Mouse (Mus musculus) liver, embryonic 16.5 days (tissue): ENCODE data around the gene Arid3c. TPM values are rescaled to one million over a fixed set of nuclear protein-coding genes. Genes with fewer than 3 reads are reported as not detected.

Experiments
- ATAC-seq: fragments of 200-750 bp; cut with Nextera tagmentation; 2 replicates; pipeline ENCODE4 v1.8.0; 2017; ENCODE audit warnings: low read depth, mild to moderate bottlenecking, moderate number of reproducible peaks, moderate library complexity
- H3K27ac ChIP-seq: fragments of 300-500 bp; sonication (generic); 2 replicates; pipeline ENCODE4 v1.5.1; 2014; ENCODE audit warnings: mild to moderate bottlenecking, low read length
- H3K27me3 ChIP-seq: fragments of 300-500 bp; sonication (generic); 2 replicates; pipeline ENCODE4 v1.6.1; 2014; ENCODE audit warnings: low read depth, low read length, mixed read lengths; ENCODE audit not compliant: control insufficient read depth, insufficient read depth
- H3K36me3 ChIP-seq: fragments of 300-500 bp; sonication (generic); 2 replicates; pipeline ENCODE4 v1.6.1; 2014; ENCODE audit warnings: mild to moderate bottlenecking; ENCODE audit not compliant: control insufficient read depth, insufficient read depth
- H3K4me1 ChIP-seq: fragments of 300-500 bp; sonication (generic); 2 replicates; pipeline ENCODE4 v1.6.1; 2014; ENCODE audit warnings: low read depth, low read length, mixed read lengths; ENCODE audit not compliant: control insufficient read depth
- H3K4me2 ChIP-seq: fragments of 300-500 bp; sonication (generic); 2 replicates; pipeline ENCODE4 v1.6.1; 2014; ENCODE audit warnings: low read depth, low read length, mixed read lengths
- H3K4me3 ChIP-seq: fragments of 300-500 bp; sonication (generic); 2 replicates; pipeline ENCODE4 v1.5.1; 2014; ENCODE audit warnings: low read depth, mild to moderate bottlenecking, low read length
- H3K9ac ChIP-seq: fragments of 300-500 bp; sonication (generic); 2 replicates; pipeline ENCODE4 v1.6.1; 2014; ENCODE audit warnings: low read depth, low read length
- H3K9me3 ChIP-seq: fragments of 300-500 bp; sonication (generic); replicated peaks from 2 replicates; pipeline ENCODE4 v1.6.1; 2016; ENCODE audit warnings: low read length; ENCODE audit not compliant: control insufficient read depth
- WGBS: fragments of 180-500 bp; shearing (Covaris S2); extraction: QIAGEN DNeasy Blood & Tissue Kit; methylation state at CpG from one replicate; pipeline ENCODE4 v1.1.7; 2014; ENCODE audit not compliant: insufficient replicate concordance; 5-methylcytosine and 5-hydroxymethylcytosine counted together
- polyA plus RNA-seq: library from polyadenylated mRNA; unstranded; fragments of >200 nt; fragmentation: Nextera tagmentation; extraction: Ambion mirVana; gene quantifications from 2 replicates; pipeline ENCODE4 v1.2.1, GENCODE M21; 2015

The Arid3c gene
- polyA plus RNA-seq, 1 experiment from 2014 or later: not detected

GRCm38 (mm10) chr4:41738256-41738603, 7.3 kb upstream of the Arid3c start:
- H3K9me3 ChIP-seq: no peaks in the 10 kb centered on the region
- peaks cover 15% of the 10 kb centered on the region for H3K4me1 ChIP-seq
- no peak for ATAC-seq
- H3K27ac ChIP-seq: no peak overlapping the region
- H3K4me2 ChIP-seq: no peak overlapping the region
- peaks cover 6% of the 10 kb centered on the region for H3K27me3 ChIP-seq
- no peak overlapping the region for H3K9ac ChIP-seq
- no peak overlapping the region for H3K4me3 ChIP-seq
- WGBS: 46% methylated on average over 1 of the region's 1 CpGs
- H3K36me3 ChIP-seq: no peaks in the 10 kb centered on the region

DNA sequence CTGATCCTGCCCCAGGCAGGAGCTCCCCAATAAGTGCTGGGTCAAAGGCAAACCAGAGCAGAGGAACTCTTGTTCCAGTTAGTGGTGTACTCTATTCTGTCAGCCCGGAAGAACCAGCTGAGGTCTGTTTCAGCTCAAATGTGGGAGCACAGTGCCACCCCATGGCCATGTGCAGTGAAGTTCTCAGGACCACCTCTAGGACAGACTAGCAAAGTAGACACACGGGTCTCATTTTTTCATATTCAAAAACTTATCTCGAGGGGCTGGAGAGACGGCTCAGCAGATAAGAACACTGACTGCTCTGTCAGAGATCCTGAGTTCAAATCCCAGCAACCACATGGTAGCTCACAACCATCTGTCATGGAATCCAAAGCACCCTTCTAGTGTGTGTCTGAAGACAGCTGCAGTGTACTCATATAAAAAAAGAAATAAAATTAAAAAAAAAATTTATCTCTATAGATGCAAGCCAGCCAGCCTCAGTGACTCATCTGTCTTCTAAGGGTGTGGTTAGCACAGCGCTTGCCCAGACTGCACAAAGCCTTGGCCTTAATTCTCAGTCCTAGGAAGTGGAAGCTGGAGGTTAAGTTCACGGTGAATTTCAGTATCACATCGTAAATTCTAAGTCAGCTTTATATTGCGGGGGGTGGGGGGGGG, 6.8 kb upstream of the Arid3c start:
- Histone ChIP-seq H3K9ac (no peak overlapping the region), H3K27me3 (peaks cover 11% of the 10 kb centered on the region), H3K9me3 (no peaks in the 10 kb centered on the region), H3K4me1 (peaks cover 15% of the 10 kb centered on the region), H3K36me3 (no peaks in the 10 kb centered on the region), H3K27ac (no peak overlapping the region), H3K4me3 (no peak overlapping the region), H3K4me2 (no peak overlapping the region)
- WGBS: 31% methylated on average over 8 of the region's 8 CpGs
- no peak for ATAC-seq

GRCm38 (mm10) chr4:41726826-41727621, 3.9 kb downstream of the Arid3c start:
- Histone ChIP-seq H3K36me3 (no peaks in the 10 kb centered on the region), H3K4me3 (no peak overlapping the region), H3K9me3 (no peaks in the 10 kb centered on the region), H3K4me1 (peaks cover 5% of the 10 kb centered on the region), H3K9ac (no peak overlapping the region), H3K27me3 (peaks cover 81% of the 10 kb centered on the region), H3K27ac (no peak overlapping the region), H3K4me2 (no peak overlapping the region)
- ATAC-seq: no peak
- whole genome bisulfite sequencing: 12% methylated on average over 20 of the region's 20 CpGs

GRCm38 (mm10) chr4:41722918-41723351, 8.0 kb downstream of the Arid3c start, which contains the start of gene Dctn3:
TSS of gene Dctn3 (minus strand) at chr4:41723170.
- no peaks in the 10 kb centered on the region for H3K9me3 ChIP-seq
- peaks cover 8% of the 10 kb centered on the region for H3K4me1 ChIP-seq
- H3K36me3 ChIP-seq: peaks cover 9% of the 10 kb centered on the region
- H3K4me3 ChIP-seq: peak within 1 kb of the TSS; percentile 83
- H3K9ac ChIP-seq: peak within 1 kb of the TSS; percentile 84
- H3K27ac ChIP-seq: no peak within 1 kb of the TSS
- peaks cover 43% of the 10 kb centered on the region for H3K27me3 ChIP-seq
- peak within 1 kb of the TSS; percentile 75 for H3K4me2 ChIP-seq
- ATAC-seq: peak; percentile 97
- WGBS: under 1% methylated on average over 27 of the region's 27 CpGs

GRCm38 (mm10) chr4:41716834-41717233, 14.1 kb downstream of the Arid3c start:
- H3K27me3 ChIP-seq: no peaks in the 10 kb centered on the region
- peaks cover 18% of the 10 kb centered on the region for H3K4me1 ChIP-seq
- H3K27ac ChIP-seq: no peak overlapping the region
- ATAC-seq: no peak
- WGBS: 71% methylated on average over 6 of the region's 6 CpGs
- no peak overlapping the region for H3K9ac ChIP-seq
- H3K4me3 ChIP-seq: no peak overlapping the region
- no peaks in the 10 kb centered on the region for H3K9me3 ChIP-seq
- peaks cover 10% of the 10 kb centered on the region for H3K36me3 ChIP-seq
- no peak overlapping the region for H3K4me2 ChIP-seq

- no peak overlapping the region for H3K4me3 ChIP-seq
- peaks cover 10% of the 10 kb centered on the region for H3K36me3 ChIP-seq
Measured at GRCm38 (mm10) chr4:41715596-41715995, 15.3 kb downstream of the Arid3c start.

GRCm38 (mm10) chr4:41715082-41715481, 15.9 kb downstream of the Arid3c start:
- ATAC-seq: no peak
- WGBS: 74% methylated on average over 8 of the region's 8 CpGs
- H3K36me3 ChIP-seq: peaks cover 10% of the 10 kb centered on the region

More at GRCm38 (mm10) chr4:41715596-41715995, 15.3 kb downstream of the Arid3c start:
- Histone ChIP-seq H3K4me1 (peaks cover 17% of the 10 kb centered on the region), H3K9me3 (no peaks in the 10 kb centered on the region), H3K27ac (no peak overlapping the region), H3K27me3 (no peaks in the 10 kb centered on the region), H3K9ac (no peak overlapping the region), H3K4me2 (no peak overlapping the region)
- 81% methylated on average over 5 of the region's 5 CpGs for WGBS
- no peak for ATAC-seq

DNA sequence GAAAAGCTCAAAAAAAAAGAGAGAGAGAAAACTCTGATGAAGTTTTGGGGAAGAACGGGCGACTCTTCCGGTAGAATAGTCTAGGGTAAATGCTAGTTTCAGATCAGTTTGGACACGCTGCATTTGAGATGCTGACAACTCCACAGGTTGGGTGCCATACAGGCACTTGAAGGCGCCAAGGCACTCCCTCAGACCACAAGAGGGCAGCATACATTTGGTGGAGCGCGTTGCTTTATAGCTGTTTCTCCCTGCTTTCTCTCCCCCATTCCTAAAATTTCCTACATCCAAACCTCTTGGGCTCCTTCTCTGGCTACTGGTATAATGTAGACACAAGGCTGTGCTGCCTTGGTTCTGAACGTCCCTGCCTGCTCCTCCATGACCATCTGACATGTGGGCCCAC, 16.7 kb downstream of the Arid3c start:
- no peak for ATAC-seq
- no peaks in the 10 kb centered on the region for H3K27me3 ChIP-seq
- H3K9me3 ChIP-seq: no peaks in the 10 kb centered on the region
- H3K4me3 ChIP-seq: peak overlapping the region; percentile 88
- H3K27ac ChIP-seq: no peak overlapping the region
- H3K4me1 ChIP-seq: peaks cover 17% of the 10 kb centered on the region
- H3K36me3 ChIP-seq: peaks cover 8% of the 10 kb centered on the region
- peak overlapping the region; percentile 96 for H3K4me2 ChIP-seq
- no peak overlapping the region; the same call in 1 of the 2 replicates for H3K9ac ChIP-seq
- WGBS: 18% methylated on average over 8 of the region's 8 CpGs

More at GRCm38 (mm10) chr4:41715082-41715481, 15.9 kb downstream of the Arid3c start:
- Histone ChIP-seq H3K27ac (no peak overlapping the region), H3K27me3 (no peaks in the 10 kb centered on the region), H3K9ac (no peak overlapping the region), H3K4me1 (peaks cover 17% of the 10 kb centered on the region), H3K4me3 (no peak overlapping the region), H3K4me2 (no peak overlapping the region), H3K9me3 (no peaks in the 10 kb centered on the region)
